Mouse (Mus musculus): Measurements from ENCODE around the gene Cenpj.

Cenpj gene

DNA sequence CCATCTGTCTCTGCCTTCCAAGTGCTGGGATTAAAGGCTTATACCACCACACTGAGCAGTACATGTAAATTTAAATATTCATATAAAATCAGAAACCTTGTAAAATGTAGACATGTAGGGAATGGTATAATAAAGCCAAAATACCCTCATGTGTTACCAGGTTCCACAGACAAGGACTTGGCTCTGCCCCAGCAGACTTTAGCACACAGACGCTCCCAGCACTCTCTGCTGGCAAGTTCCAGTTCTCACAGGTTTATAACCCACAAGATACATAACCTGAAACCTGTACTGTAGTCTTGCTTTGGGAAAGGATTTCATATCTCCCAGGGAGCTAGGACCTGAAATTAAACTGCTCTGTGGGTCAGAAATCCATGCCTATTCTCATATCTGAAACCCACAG lies 30.3 kb downstream of the Cenpj start:
- DNase-seq: no peak

DNA sequence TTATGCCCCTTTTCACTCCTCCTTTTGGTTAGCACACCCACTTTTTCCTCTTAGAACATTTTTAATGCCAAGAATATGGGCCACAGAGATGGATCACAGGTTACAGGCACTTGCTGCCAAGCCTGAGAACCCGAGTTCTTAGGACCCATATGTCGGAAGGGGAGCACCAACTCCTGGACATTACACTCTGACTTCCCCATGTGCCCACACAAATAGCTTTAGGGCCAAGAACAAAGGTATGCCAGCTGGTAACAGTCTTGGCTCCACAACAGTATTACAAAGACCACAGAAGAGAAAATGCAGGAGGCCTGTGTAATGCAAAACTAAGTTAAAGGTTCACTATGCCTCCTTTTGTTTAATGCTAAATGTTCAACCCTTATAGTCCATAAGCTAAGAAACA lies 44.4 kb downstream of the Cenpj start:
- DNase-seq: no peak

DNA sequence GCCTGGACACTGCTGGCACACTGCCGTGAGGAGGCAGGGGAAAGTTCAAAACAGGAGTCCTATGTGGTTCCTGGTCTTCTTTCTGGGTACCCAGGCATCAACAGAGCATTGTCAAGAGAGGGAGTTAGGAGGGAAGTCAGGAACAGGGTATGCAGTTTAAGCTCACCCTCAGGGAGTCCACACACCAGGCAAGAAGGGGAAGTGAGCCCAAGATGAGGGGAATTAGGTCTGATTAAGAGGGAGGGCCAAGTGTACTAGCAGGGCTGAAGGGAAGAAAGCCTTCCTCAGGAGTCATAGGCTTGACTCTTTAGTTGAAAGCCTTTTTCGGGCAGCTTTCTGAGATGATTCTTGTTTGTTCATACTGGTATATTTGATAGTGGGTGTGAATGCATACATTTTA lies 60.5 kb downstream of the Cenpj start:
- no peak for DNase-seq

DNA sequence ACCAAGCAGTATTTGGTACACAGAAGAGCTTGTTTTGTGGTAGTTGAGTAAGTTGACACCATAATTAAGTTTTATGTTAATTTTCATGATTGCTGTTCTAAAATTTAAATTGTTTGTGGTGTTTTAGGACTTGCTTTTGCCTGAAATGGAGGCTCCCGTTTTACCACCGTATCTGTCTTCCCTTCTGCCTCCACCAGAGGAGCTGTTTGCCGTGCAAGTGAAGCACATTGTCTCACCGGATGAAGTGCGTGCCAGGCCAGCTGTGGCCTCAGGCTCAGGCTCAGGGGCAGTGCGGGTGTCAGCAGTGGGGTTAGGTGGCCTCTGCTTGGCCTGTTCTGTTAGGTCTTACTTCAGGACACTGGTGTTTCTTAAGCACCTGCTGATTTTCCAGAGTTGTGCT lies 63.1 kb downstream of the Cenpj start:
- peak; percentile 17 to 26 for DNase-seq

DNA sequence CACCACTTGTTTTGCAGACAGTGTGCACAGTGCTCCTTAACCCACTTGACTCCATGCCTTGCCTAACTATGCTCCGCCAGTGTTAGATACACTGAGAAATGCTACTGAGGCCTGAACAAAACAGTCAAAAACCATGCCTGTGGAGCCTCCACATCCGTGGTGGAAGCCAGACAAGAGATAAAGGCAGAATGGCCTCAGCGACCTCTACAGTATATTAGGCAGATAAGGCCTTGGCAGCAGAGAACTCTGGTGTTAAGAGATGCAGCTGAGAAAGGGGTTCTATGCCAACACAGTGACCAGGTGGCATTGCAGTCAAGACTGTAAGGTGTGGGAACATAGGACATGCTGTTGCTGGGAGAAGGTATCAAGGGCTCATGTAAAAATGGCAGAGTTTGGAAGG lies 68.5 kb downstream of the Cenpj start:
- DNase-seq: no peak

DNA sequence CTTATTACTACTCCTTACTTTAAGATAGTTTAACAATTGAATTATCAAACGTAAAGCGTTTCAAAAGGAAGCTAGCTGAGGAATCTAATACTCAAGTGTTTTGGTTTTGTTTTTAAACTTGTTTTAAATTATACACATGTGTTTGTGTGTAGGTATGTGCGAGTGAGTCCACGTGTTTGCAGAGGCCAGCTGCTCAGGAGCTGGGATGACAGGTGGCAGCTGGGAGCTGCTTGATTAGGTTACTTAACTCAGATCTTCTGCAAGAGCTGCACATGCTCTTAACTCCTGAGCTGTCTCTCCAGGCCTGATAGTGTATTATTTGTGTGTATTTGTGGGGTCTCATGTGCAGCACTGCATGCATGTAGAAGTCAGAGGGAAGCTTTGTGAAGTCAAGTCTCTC lies 72.8 kb downstream of the Cenpj start:
- DNase-seq: no peak

DNA sequence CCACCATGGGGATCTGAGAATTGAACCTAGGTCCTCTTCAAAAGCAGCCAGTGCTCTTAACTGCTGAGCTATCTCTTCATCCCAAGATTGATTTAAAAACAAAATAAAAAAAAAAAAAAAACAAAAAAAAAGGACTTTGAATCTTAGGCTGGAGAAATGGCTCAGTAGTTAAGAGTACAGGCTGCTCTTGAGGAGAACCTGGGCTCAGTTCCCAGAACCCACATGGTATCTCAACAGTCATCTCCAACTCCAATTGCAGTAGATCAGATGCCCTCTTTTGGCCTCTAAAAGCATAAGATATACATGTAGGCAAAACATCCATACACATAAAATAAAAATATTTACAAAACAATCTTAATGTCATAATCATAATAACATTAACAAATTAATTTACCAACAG lies 85.4 kb downstream of the Cenpj start:
- no peak for DNase-seq

All from lung, postnatal 4 days (tissue).